Mouse (Mus musculus) small intestine, adult 2 months (tissue): ENCODE data around the gene Gyg.

Source experiments
- CTCF ChIP-seq: fragments of 200-500 bp; IDR thresholded peaks from 2 replicates; pipeline ENCODE4 v1.5.1; 2012; ENCODE audit warnings: low read depth, mild to moderate bottlenecking, control low read depth, inconsistent platforms, low read length, moderate library complexity, mixed read lengths; ENCODE audit not compliant: insufficient replicate concordance, insufficient read length; ENCODE audit errors: extremely low read depth
- POLR2A ChIP-seq: fragments of 200-500 bp; IDR thresholded peaks from 2 replicates; pipeline ENCODE4 v1.6.1; 2012; ENCODE audit warnings: low read depth, mild to moderate bottlenecking, control low read depth, inconsistent platforms, low read length, moderate library complexity

GRCm38 (mm10) chr3:20146884-20147395, 8.2 kb downstream of the Gyg start:
- TF ChIP-seq POLR2A (no peak), CTCF (no peak)
